Mouse (Mus musculus): ENCODE data around the gene Olfr1451. TPM values are rescaled to one million over a fixed set of nuclear protein-coding genes. Genes with fewer than 3 reads are reported as not detected.
"Not testable (repeated sequence)": the region's sequence is repeated elsewhere in the genome, so short reads cannot be mapped to it uniquely, and the experiment has no call there.

Gene Olfr1451
- not detected in 2 replicates for total RNA-seq (2014; fragmentation: Nextera tagmentation)
- total RNA-seq (2017), result not detected in 2 replicates

- ATAC-seq (replicated peaks; ENCODE audit: low FRiP score, low TSS enrichment, poor library complexity, severe bottlenecking), result no peak
These were observed at the start of gene Olfr1451 for GRCm38 (mm10) chr19:12994714-12995113. Gene Olfr1451 (plus strand): TSS chr19:12995014.

GRCm38 (mm10) chr19:12949958-12950357 lies 44.9 kb upstream of the Olfr1451 start, which contains the start of gene Olfr1450:
Gene Olfr1450 (plus strand): TSS chr19:12950258.
- no peak for ATAC-seq (replicated peaks; ENCODE audit: low FRiP score, low TSS enrichment, poor library complexity, severe bottlenecking)

GRCm38 (mm10) chr19:12970082-12970481 lies 24.7 kb upstream of the Olfr1451 start:
- not testable (repeated sequence) for ATAC-seq (replicated peaks; ENCODE audit: low FRiP score, low TSS enrichment, poor library complexity, severe bottlenecking)

GRCm38 (mm10) chr19:12992316-12992715 lies 2.5 kb upstream of the Olfr1451 start:
- ATAC-seq (replicated peaks; ENCODE audit: low FRiP score, low TSS enrichment, poor library complexity, severe bottlenecking), result not testable (repeated sequence)

GRCm38 (mm10) chr19:13028227-13028626 lies 33.4 kb downstream of the Olfr1451 start, which contains the start of gene Olfr1453:
Gene Olfr1453 (minus strand): TSS chr19:13028327.
- ATAC-seq (replicated peaks; ENCODE audit: low FRiP score, low TSS enrichment, poor library complexity, severe bottlenecking), result no peak

Other genes with a start within 250 kb of the Olfr1451 start
- 7.3 and 13.5 TPM in 2 replicates for gene Cntf, start 229.4 kb upstream of the Olfr1451 start, total RNA-seq (2014; fragmentation: Nextera tagmentation)
- 1.3 and 2.1 TPM in 2 replicates for gene Cntf, start 229.4 kb upstream of the Olfr1451 start, total RNA-seq (2017)
- gene Zfp91, start 198.9 kb upstream of the Olfr1451 start, total RNA-seq (2014; fragmentation: Nextera tagmentation), result 62.4 and 66.6 TPM in 2 replicates
- gene Zfp91, start 198.9 kb upstream of the Olfr1451 start, total RNA-seq (2017), result 105 and 123 TPM in 2 replicates
- gene Lpxn, start 198.8 kb upstream of the Olfr1451 start, total RNA-seq (2014; fragmentation: Nextera tagmentation), result 0.50 and 0.64 TPM in 2 replicates
- gene Lpxn, start 198.8 kb upstream of the Olfr1451 start, total RNA-seq (2017), result 0.80 and 3.6 TPM in 2 replicates
- gene Gm5244, start 148.3 kb upstream of the Olfr1451 start, total RNA-seq (2014; fragmentation: Nextera tagmentation), result not detected in 2 replicates
- gene Gm5244, start 148.3 kb upstream of the Olfr1451 start, total RNA-seq (2017), result not detected in 2 replicates
- gene Olfr1444, start 137.7 kb upstream of the Olfr1451 start, total RNA-seq (2014; fragmentation: Nextera tagmentation), result not detected in 2 replicates
- gene Olfr1444, start 137.7 kb upstream of the Olfr1451 start, total RNA-seq (2017), result not detected in 2 replicates
- gene Olfr1445, start 111.2 kb upstream of the Olfr1451 start, total RNA-seq (2014; fragmentation: Nextera tagmentation), result not detected in 2 replicates
- not detected in 2 replicates for gene Olfr1445, start 111.2 kb upstream of the Olfr1451 start, total RNA-seq (2017)
- gene Olfr1446, start 101.5 kb upstream of the Olfr1451 start, total RNA-seq (2014; fragmentation: Nextera tagmentation), result not detected in 2 replicates
- not detected in 2 replicates for gene Olfr1446, start 101.5 kb upstream of the Olfr1451 start, total RNA-seq (2017)
- not detected in 2 replicates for gene Olfr1447, start 91.3 kb upstream of the Olfr1451 start, total RNA-seq (2014; fragmentation: Nextera tagmentation)
- gene Olfr1447, start 91.3 kb upstream of the Olfr1451 start, total RNA-seq (2017), result not detected in 2 replicates
- gene Olfr1448, start 70.6 kb upstream of the Olfr1451 start, total RNA-seq (2014; fragmentation: Nextera tagmentation), result not detected in 2 replicates
- not detected in 2 replicates for gene Olfr1448, start 70.6 kb upstream of the Olfr1451 start, total RNA-seq (2017)
- not detected in 2 replicates for gene Olfr1449, start 64.2 kb upstream of the Olfr1451 start, total RNA-seq (2014; fragmentation: Nextera tagmentation)
- gene Olfr1449, start 64.2 kb upstream of the Olfr1451 start, total RNA-seq (2017), result not detected in 2 replicates
- gene Olfr1450, start 44.8 kb upstream of the Olfr1451 start, total RNA-seq (2014; fragmentation: Nextera tagmentation), result not detected in 2 replicates
- not detected in 2 replicates for gene Olfr1450, start 44.8 kb upstream of the Olfr1451 start, total RNA-seq (2017)
- gene Olfr1453, start 33.3 kb downstream of the Olfr1451 start, total RNA-seq (2014; fragmentation: Nextera tagmentation), result not detected in 2 replicates
- not detected in 2 replicates for gene Olfr1453, start 33.3 kb downstream of the Olfr1451 start, total RNA-seq (2017)
- gene Olfr1454, start 65.6 kb downstream of the Olfr1451 start, total RNA-seq (2014; fragmentation: Nextera tagmentation), result not detected in 2 replicates
- not detected in 2 replicates for gene Olfr1454, start 65.6 kb downstream of the Olfr1451 start, total RNA-seq (2017)
- gene Olfr1457, start 102.9 kb downstream of the Olfr1451 start, total RNA-seq (2014; fragmentation: Nextera tagmentation), result not detected in 2 replicates
- not detected in 2 replicates for gene Olfr1457, start 102.9 kb downstream of the Olfr1451 start, total RNA-seq (2017)
- gene Olfr1458, start 111.8 kb downstream of the Olfr1451 start, total RNA-seq (2014; fragmentation: Nextera tagmentation), result not detected in 2 replicates
- not detected in 2 replicates for gene Olfr1458, start 111.8 kb downstream of the Olfr1451 start, total RNA-seq (2017)
- gene Olfr1459, start 154.5 kb downstream of the Olfr1451 start, total RNA-seq (2014; fragmentation: Nextera tagmentation), result not detected in 2 replicates
- gene Olfr1459, start 154.5 kb downstream of the Olfr1451 start, total RNA-seq (2017), result not detected in 2 replicates
- not detected in 2 replicates for gene Olfr1461, start 168.0 kb downstream of the Olfr1451 start, total RNA-seq (2014; fragmentation: Nextera tagmentation)
- not detected in 2 replicates for gene Olfr1461, start 168.0 kb downstream of the Olfr1451 start, total RNA-seq (2017)
- not detected in 2 replicates for gene Olfr1462, start 190.7 kb downstream of the Olfr1451 start, total RNA-seq (2014; fragmentation: Nextera tagmentation)
- gene Olfr1462, start 190.7 kb downstream of the Olfr1451 start, total RNA-seq (2017), result not detected in 2 replicates
- gene Olfr1463, start 236.3 kb downstream of the Olfr1451 start, total RNA-seq (2014; fragmentation: Nextera tagmentation), result not detected in 2 replicates
- not detected in 2 replicates for gene Olfr1463, start 236.3 kb downstream of the Olfr1451 start, total RNA-seq (2017)